Mouse (Mus musculus) urinary bladder, adult 2 months (tissue): ENCODE results near the gene Tbc1d23. TPM values are rescaled to one million over a fixed set of nuclear protein-coding genes. Genes with fewer than 3 reads are reported as not detected.
A peak's percentile ranks its signal among the peaks of the same experiment; 100 is the strongest.
"Not testable (repeated sequence)": the region's sequence is repeated elsewhere in the genome, so short reads cannot be mapped to it uniquely, and the experiment has no call there.

ENCODE experiments used
- DNase-seq: peaks from one replicate; pipeline ENCODE4 v3.0.0; 2022; ENCODE audit warnings: low spot score
- polyA plus RNA-seq: library from polyadenylated mRNA; depleted of rRNA; stranded (reverse); fragments of >200 nt; gene quantifications from 2 replicates; pipeline ENCODE4 v1.2.3, GENCODE M21; 2012

Tbc1d23 gene
- polyA plus RNA-seq, 1 experiment, result 39.2 TPM

- DNase-seq, result no peak
These were observed 15.3 kb downstream of the Tbc1d23 start for GRCm38 (mm10) chr16:57215957-57216356.

- DNase-seq, result no peak
These were observed 20.3 kb downstream of the Tbc1d23 start for GRCm38 (mm10) chr16:57211037-57211436.

GRCm38 (mm10) chr16:57208342-57208741, 23.0 kb downstream of the Tbc1d23 start:
- no peak for DNase-seq

- no peak for DNase-seq
These were observed 34.0 kb downstream of the Tbc1d23 start for GRCm38 (mm10) chr16:57197281-57197680.

- no peak for DNase-seq
These were observed 34.7 kb downstream of the Tbc1d23 start for GRCm38 (mm10) chr16:57196590-57196989.

GRCm38 (mm10) chr16:57191214-57191613, 40.1 kb downstream of the Tbc1d23 start:
- no peak for DNase-seq

- DNase-seq, result no peak
These were observed 40.9 kb downstream of the Tbc1d23 start for GRCm38 (mm10) chr16:57190390-57190789.

- no peak for DNase-seq
These were observed 41.8 kb downstream of the Tbc1d23 start for GRCm38 (mm10) chr16:57189493-57189892.

- no peak for DNase-seq
These were observed 44.7 kb downstream of the Tbc1d23 start for GRCm38 (mm10) chr16:57186618-57187017.

- DNase-seq, result no peak
These were observed 49.3 kb downstream of the Tbc1d23 start for GRCm38 (mm10) chr16:57182037-57182436.

GRCm38 (mm10) chr16:57181180-57181579, 50.1 kb downstream of the Tbc1d23 start:
- no peak for DNase-seq

- DNase-seq, result no peak
These were observed 53.6 kb downstream of the Tbc1d23 start for GRCm38 (mm10) chr16:57177664-57178063.

GRCm38 (mm10) chr16:57177254-57177653, 54.0 kb downstream of the Tbc1d23 start:
- DNase-seq, result no peak

GRCm38 (mm10) chr16:57176276-57176675, 55.0 kb downstream of the Tbc1d23 start:
- DNase-seq, result no peak

- no peak for DNase-seq
These were observed 55.6 kb downstream of the Tbc1d23 start for GRCm38 (mm10) chr16:57175751-57176150.

GRCm38 (mm10) chr16:57174480-57174879, 56.8 kb downstream of the Tbc1d23 start:
- not testable (repeated sequence) for DNase-seq

GRCm38 (mm10) chr16:57171570-57171969, 59.7 kb downstream of the Tbc1d23 start:
- no peak for DNase-seq

GRCm38 (mm10) chr16:57171161-57171560, 60.1 kb downstream of the Tbc1d23 start:
- no peak for DNase-seq

- DNase-seq, result no peak
These were observed 63.1 kb downstream of the Tbc1d23 start for GRCm38 (mm10) chr16:57168236-57168635.

- DNase-seq, result no peak
These were observed 63.8 kb downstream of the Tbc1d23 start for GRCm38 (mm10) chr16:57167514-57167912.

- DNase-seq, result peak; percentile 93
These were observed 64.4 kb downstream of the Tbc1d23 start, which contains the start of gene Nit2 for GRCm38 (mm10) chr16:57166611-57167513. Gene Nit2 (minus strand): TSS chr16:57167341.

- no peak for DNase-seq
These were observed 65.2 kb downstream of the Tbc1d23 start for GRCm38 (mm10) chr16:57166086-57166485.

GRCm38 (mm10) chr16:57165157-57165556, 66.1 kb downstream of the Tbc1d23 start:
- no peak for DNase-seq
